Mouse (Mus musculus) neural tube, embryonic 11.5 days (tissue): ENCODE measurements around the gene Gm11077. TPM values are rescaled to one million over a fixed set of nuclear protein-coding genes. Genes with fewer than 3 reads are reported as not detected.
A peak's percentile ranks its signal among the peaks of the same experiment; 100 is the strongest.

Experiments
- ATAC-seq: fragments of 200-750 bp; cut with Nextera tagmentation; 2 replicates; pipeline ENCODE4 v1.8.0; 2017; ENCODE audit warnings: moderate number of reproducible peaks, mild to moderate bottlenecking, moderate TSS enrichment, moderate library complexity; ENCODE audit not compliant: insufficient read depth, low FRiP score, low TSS enrichment
- DNase-seq: peaks from one replicate; pipeline ENCODE4 v3.0.0-alpha.2; 2015; ENCODE audit warnings: low spot score
- H3K27ac ChIP-seq: fragments of 300-500 bp; sonication (generic); 2 replicates; pipeline ENCODE4 v1.5.1; 2014; ENCODE audit warnings: low read depth, mild to moderate bottlenecking, low read length
- H3K27me3 ChIP-seq: fragments of 300-500 bp; sonication (generic); 2 replicates; pipeline ENCODE4 v1.6.1; 2014; ENCODE audit warnings: mild to moderate bottlenecking, low read length, mixed read lengths; ENCODE audit not compliant: control insufficient read depth, insufficient read depth
- H3K36me3 ChIP-seq: fragments of 300-500 bp; sonication (generic); 2 replicates; pipeline ENCODE4 v1.6.1; 2014; ENCODE audit warnings: mild to moderate bottlenecking, low read length, moderate library complexity, mixed read lengths; ENCODE audit not compliant: control insufficient read depth, insufficient read depth
- H3K4me1 ChIP-seq: fragments of 300-500 bp; sonication (generic); 2 replicates; pipeline ENCODE4 v1.6.1; 2014; ENCODE audit warnings: low read length, mixed read lengths; ENCODE audit not compliant: control insufficient read depth, insufficient read depth
- H3K4me2 ChIP-seq: fragments of 300-500 bp; sonication (generic); 2 replicates; pipeline ENCODE4 v1.6.1; 2014; ENCODE audit warnings: low read depth, mild to moderate bottlenecking, moderate library complexity
- H3K4me3 ChIP-seq: fragments of 300-500 bp; sonication (generic); 2 replicates; pipeline ENCODE4 v1.5.1; 2014; ENCODE audit warnings: low read depth, low read length
- H3K9ac ChIP-seq: fragments of 300-500 bp; sonication (generic); 2 replicates; pipeline ENCODE4 v1.6.1; 2014; ENCODE audit warnings: mild to moderate bottlenecking, low read length
- H3K9me3 ChIP-seq: fragments of 300-500 bp; sonication (generic); 2 replicates; pipeline ENCODE4 v1.6.1; 2016; ENCODE audit warnings: low read length; ENCODE audit not compliant: control insufficient read depth
- WGBS: fragments of 180-500 bp; shearing (Covaris S2); extraction: QIAGEN DNeasy Blood & Tissue Kit; methylation state at CpG from one replicate; pipeline ENCODE4 v1.1.7; 2014; 5-methylcytosine and 5-hydroxymethylcytosine counted together
- polyA plus RNA-seq: library from polyadenylated mRNA; unstranded; fragments of >200 nt; fragmentation: Nextera tagmentation; extraction: Ambion mirVana; gene quantifications from 2 replicates; pipeline ENCODE4 v1.2.1, GENCODE M21; 2014

The Gm11077 gene
- polyA plus RNA-seq, 1 experiment from 2014 or later = not detected

DNA sequence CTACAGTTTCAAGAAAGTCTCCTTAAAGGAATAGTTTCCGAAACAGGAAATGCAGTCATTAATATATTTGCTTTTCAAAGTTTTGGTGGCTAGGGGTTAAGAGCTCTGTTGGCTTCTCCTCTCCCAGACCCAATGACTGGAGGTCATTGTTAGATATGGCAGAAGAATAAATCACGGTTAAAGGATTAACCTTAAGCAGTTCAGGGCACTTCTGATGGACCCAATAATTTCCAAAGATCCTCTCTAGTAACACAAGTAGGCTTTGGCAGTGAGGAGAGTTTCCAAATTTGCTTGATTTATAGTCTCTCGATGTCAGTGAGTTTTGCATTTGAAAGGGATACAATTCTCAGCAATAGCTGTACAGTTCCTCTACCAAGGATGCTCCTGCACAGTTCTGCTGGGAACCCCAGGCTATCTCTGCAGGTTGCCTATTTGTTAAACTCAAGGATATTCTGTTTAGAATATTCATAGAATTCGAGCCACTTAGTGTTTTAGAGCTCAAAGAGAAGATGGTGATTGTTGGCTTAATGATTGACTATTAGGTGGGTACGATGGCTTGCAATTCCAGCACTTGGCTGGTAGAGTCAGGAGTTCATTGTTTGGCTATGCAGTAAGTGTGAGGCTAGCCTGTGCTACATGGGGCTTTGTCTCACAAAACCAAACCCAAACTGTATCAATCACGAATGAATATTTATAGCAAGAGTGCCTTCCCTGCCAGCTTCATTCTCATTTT, 1.8 kb downstream of the Gm11077 start:
- Histone ChIP-seq H3K4me1 (peaks cover 5% of the 10 kb centered on the region), H3K9me3 (no peaks in the 10 kb centered on the region), H3K9ac (no peak overlapping the region), H3K36me3 (no peaks in the 10 kb centered on the region), H3K27ac (no peak overlapping the region), H3K4me2 (no peak overlapping the region), H3K4me3 (no peak overlapping the region), H3K27me3 (no peaks in the 10 kb centered on the region)
- WGBS = 63% methylated on average over 6 of the region's 6 CpGs
- DNase-seq (no peak), ATAC-seq (no peak)

- Histone ChIP-seq H3K4me2 (no peak overlapping the region), H3K4me3 (no peak overlapping the region), H3K4me1 (peaks cover 5% of the 10 kb centered on the region), H3K36me3 (no peaks in the 10 kb centered on the region), H3K9ac (no peak overlapping the region), H3K27me3 (no peaks in the 10 kb centered on the region), H3K9me3 (no peaks in the 10 kb centered on the region), H3K27ac (no peak overlapping the region)
- DNase-seq (no peak), ATAC-seq (no peak)
- WGBS = 68% methylated on average over 1 of the region's 1 CpGs
These were observed 2.3 kb downstream of the Gm11077 start for GRCm38 (mm10) chr6:140731402-140731730.

DNA sequence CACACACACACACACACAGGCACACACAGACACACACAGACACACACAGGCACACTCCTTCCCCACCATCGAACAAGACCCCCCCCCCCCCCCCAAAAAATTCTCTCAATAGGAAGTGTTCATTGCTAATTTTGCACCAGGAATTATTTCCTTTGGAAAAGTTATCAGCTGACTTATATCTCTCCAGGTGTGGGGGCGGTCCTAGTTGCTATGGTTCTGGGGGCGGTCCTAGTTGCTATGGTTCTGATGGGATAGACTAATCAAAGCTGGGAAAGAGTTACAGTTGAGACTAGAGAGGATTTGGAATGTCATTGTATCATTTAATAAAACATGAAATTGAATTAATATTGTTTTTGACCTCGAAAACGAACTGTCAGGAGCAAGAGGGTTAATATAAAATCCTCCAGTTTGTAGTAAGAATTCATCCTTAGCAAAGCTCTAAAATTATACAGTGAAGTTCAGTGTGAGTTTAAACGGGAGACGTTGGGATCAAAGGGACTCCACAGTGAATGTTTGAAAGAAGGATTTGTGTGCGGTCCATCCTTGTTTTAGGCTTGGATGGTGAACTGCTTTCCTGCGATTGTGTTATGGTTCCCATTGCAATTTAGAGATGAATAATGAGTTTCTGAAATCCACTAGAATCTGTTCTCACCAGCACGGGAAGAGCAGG, 4.0 kb downstream of the Gm11077 start:
- H3K27ac ChIP-seq = no peak overlapping the region
- peak overlapping the region; percentile 43 for H3K9ac ChIP-seq
- no peaks in the 10 kb centered on the region for H3K9me3 ChIP-seq
- H3K36me3 ChIP-seq = no peaks in the 10 kb centered on the region
- ATAC-seq = peak; percentile 59; the same call in 1 of the 2 replicates
- 37% methylated on average over 10 of the region's 10 CpGs for WGBS
- DNase-seq = peak; percentile 36
- peak overlapping the region; percentile 3; the same call in 1 of the 2 replicates for H3K4me3 ChIP-seq
- no peaks in the 10 kb centered on the region for H3K27me3 ChIP-seq
- H3K4me2 ChIP-seq = peak overlapping the region; percentile 38
- peaks cover 5% of the 10 kb centered on the region for H3K4me1 ChIP-seq

DNA sequence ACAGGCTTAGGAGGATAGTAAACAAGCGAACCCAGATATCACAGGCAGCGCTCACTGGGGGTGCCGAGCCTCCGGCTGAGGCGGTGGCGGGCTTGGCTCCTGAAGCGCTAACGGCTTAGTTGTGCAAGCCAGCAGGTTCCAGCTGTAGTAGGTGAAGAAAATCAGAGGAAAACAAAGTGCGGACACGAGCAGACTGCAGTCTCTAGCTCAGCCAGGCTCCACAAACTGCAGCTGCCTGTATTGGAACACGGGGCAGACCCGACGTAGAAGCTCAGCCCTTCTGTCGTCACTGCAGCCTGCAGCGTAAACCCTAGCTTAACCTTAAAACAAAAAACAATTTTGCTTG, 4.5 kb downstream of the Gm11077 start:
- Histone ChIP-seq H3K4me1 (peaks cover 5% of the 10 kb centered on the region), H3K4me3 (peak overlapping the region; percentile 3; the same call in 1 of the 2 replicates), H3K36me3 (no peaks in the 10 kb centered on the region), H3K27ac (no peak overlapping the region), H3K4me2 (peak overlapping the region; percentile 38), H3K9me3 (no peaks in the 10 kb centered on the region), H3K9ac (peak overlapping the region; percentile 43), H3K27me3 (no peaks in the 10 kb centered on the region)
- ATAC-seq (no peak), DNase-seq (no peak)
- WGBS = 12% methylated on average over 15 of the region's 15 CpGs

- no peaks in the 10 kb centered on the region for H3K27me3 ChIP-seq
- H3K4me1 ChIP-seq = no peaks in the 10 kb centered on the region
- no peak overlapping the region for H3K4me3 ChIP-seq
- H3K27ac ChIP-seq = no peak overlapping the region
- ATAC-seq (no peak), DNase-seq (no peak)
- H3K4me2 ChIP-seq = no peak overlapping the region
- no peaks in the 10 kb centered on the region for H3K36me3 ChIP-seq
- H3K9me3 ChIP-seq = no peaks in the 10 kb centered on the region
- H3K9ac ChIP-seq = no peak overlapping the region
- WGBS = 64% methylated on average over 3 of the region's 3 CpGs
These were observed 16.5 kb downstream of the Gm11077 start for GRCm38 (mm10) chr6:140745586-140745985.

DNA sequence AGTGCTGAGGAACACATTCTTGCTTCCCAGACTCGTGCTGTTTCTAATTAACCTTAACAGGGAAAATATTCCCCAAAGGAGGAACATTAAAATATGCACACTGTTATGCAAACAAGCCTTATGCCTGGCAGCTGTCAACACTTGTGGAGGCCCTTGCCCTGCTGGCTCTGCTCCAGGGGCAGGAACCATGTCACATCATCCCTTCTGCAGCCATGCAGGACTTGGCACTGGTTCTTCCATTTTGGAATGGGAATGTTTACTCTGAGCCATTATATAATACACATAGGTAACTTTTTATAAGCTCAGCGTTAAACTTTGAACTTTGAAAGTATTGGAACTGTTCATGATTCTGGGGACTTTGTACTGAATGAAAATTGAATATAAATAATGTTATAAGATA, 18.5 kb downstream of the Gm11077 start:
- DNase-seq (no peak), ATAC-seq (no peak)
- Histone ChIP-seq H3K36me3 (no peaks in the 10 kb centered on the region), H3K4me2 (no peak overlapping the region), H3K4me3 (no peak overlapping the region), H3K4me1 (no peaks in the 10 kb centered on the region), H3K27me3 (no peaks in the 10 kb centered on the region), H3K27ac (no peak overlapping the region), H3K9ac (no peak overlapping the region), H3K9me3 (no peaks in the 10 kb centered on the region)
- WGBS = 76% methylated on average over 2 of the region's 2 CpGs

- 91% methylated on average over 8 of the region's 8 CpGs for WGBS
- no peak overlapping the region for H3K9ac ChIP-seq
- H3K4me2 ChIP-seq = no peak overlapping the region
- no peak overlapping the region for H3K4me3 ChIP-seq
- no peak for ATAC-seq
- no peaks in the 10 kb centered on the region for H3K9me3 ChIP-seq
- no peaks in the 10 kb centered on the region for H3K4me1 ChIP-seq
- H3K27ac ChIP-seq = no peak overlapping the region
- no peaks in the 10 kb centered on the region for H3K36me3 ChIP-seq
- no peak for DNase-seq
- no peaks in the 10 kb centered on the region for H3K27me3 ChIP-seq
These were observed 21.4 kb downstream of the Gm11077 start for GRCm38 (mm10) chr6:140750371-140751080.

- H3K36me3 ChIP-seq = no peaks in the 10 kb centered on the region
These were observed 37.3 kb downstream of the Gm11077 start for GRCm38 (mm10) chr6:140766365-140766764.

More at GRCm38 (mm10) chr6:140766365-140766764, 37.3 kb downstream of the Gm11077 start:
- Histone ChIP-seq H3K4me1 (peaks cover 2% of the 10 kb centered on the region; the same call in 1 of the 2 replicates), H3K4me3 (no peak overlapping the region), H3K4me2 (no peak overlapping the region), H3K27ac (no peak overlapping the region), H3K27me3 (no peaks in the 10 kb centered on the region), H3K9me3 (no peaks in the 10 kb centered on the region), H3K9ac (no peak overlapping the region)
- WGBS = 48% methylated on average over 9 of the region's 9 CpGs
- peak; percentile 49 for DNase-seq
- ATAC-seq = no peak
